Mouse (Mus musculus): ENCODE measurements at regions not wholly inside any gene's neighbourhood (a gene's known extent, or its start where the extent isn't known, plus 50 kb on each side); places are given as distances from the start of the nearest gene placed in this dataset.
A peak's percentile ranks its signal among the peaks of the same experiment; 100 is the strongest.
"Not testable (repeated sequence)": the region's sequence is repeated elsewhere in the genome, so short reads cannot be mapped to it uniquely, and the experiment has no call there.

DNA sequence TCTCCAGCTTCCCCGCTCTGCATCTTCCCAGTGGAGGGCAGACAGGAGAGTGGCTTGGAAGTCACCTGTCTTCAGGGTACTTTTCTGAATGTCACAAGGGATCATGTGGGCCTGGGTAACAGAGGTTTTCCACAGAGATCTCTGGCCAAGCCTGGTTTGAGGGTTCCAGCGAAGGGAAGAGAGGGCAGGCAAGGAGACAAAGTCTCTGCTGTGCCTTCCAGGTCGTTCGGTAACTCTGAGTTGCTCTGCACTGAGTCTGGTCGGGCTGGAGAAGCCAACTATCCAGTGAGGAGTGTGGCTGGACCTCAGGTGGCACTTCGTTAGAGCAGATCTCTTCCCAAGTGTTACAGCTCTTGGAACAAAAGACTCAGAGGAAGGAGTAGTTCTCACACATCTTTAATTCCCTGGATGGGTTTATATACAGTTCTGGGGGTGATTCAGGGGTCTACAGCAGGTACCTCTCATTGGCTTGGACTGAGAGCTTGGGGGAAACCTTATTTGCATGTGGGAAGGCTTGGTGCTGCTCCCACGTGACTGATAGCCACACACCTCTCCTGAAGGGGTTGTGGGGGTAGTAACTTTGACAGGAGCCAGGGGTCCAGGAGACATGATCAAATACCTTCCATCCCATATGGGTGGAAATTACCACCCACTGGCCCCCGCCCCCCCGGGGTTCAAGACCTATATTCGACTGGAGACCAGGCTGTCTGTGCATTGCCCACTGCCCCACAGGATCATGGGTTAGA lies 71.1 kb downstream of the Tex35 start:
- WGBS, result 79% methylated on average over 10 of the region's 10 CpGs
- DNase-seq (ENCODE audit: low spot score) (no peak), ATAC-seq (no peak)
- no peaks in the 10 kb centered on the region for H3K36me3 ChIP-seq (ENCODE audit: control insufficient read depth, insufficient read depth, low read length)
- no peak overlapping the region for H3K9ac ChIP-seq (ENCODE audit: low read length)
- H3K4me1 ChIP-seq (ENCODE audit: control insufficient read depth, insufficient read depth, low read length), result peaks cover 35% of the 10 kb centered on the region
- H3K27me3 ChIP-seq (replicated peaks; ENCODE audit: control insufficient read depth, insufficient read depth, low read length), result no peaks in the 10 kb centered on the region
- H3K4me2 ChIP-seq (ENCODE audit: low read length), result no peak overlapping the region
- H3K4me3 ChIP-seq (ENCODE audit: low read depth, low read length), result no peak overlapping the region
- H3K9me3 ChIP-seq (replicated peaks; ENCODE audit: control insufficient read depth, low read length), result no peaks in the 10 kb centered on the region; the same call in 1 of the 2 replicates
- H3K27ac ChIP-seq (ENCODE audit: low read depth, low read length), result peak overlapping the region; percentile 95; the same call in 1 of the 2 replicates

DNA sequence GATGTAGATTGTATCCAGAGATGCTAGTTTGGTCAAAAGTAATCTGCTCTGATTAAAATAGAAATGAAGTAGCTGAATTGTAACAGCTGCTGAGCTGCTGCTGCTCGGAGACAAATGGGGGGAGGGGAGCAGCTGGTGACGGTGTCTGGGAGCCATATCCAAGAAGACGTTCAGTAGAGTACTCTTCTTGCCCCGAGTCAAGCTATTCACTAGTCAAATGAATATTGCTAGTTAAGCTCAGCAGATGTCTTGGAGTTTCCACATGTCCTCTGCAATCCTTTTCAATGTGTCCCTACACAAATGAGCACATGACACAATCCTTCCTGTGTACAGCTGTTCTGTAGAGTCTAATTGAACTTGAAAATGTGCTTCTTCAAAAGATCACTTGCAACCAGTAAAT lies 71.7 kb downstream of the Tex35 start:
- Histone ChIP-seq H3K27me3 (replicated peaks; ENCODE audit: control insufficient read depth, insufficient read depth, low read length) (no peaks in the 10 kb centered on the region), H3K9ac (ENCODE audit: low read length) (no peak overlapping the region), H3K9me3 (replicated peaks; ENCODE audit: control insufficient read depth, low read length) (no peaks in the 10 kb centered on the region; the same call in 1 of the 2 replicates), H3K27ac (ENCODE audit: low read depth, low read length) (no peak overlapping the region; the same call in 1 of the 2 replicates), H3K4me2 (ENCODE audit: low read length) (no peak overlapping the region), H3K36me3 (ENCODE audit: control insufficient read depth, insufficient read depth, low read length) (no peaks in the 10 kb centered on the region), H3K4me1 (ENCODE audit: control insufficient read depth, insufficient read depth, low read length) (peaks cover 35% of the 10 kb centered on the region), H3K4me3 (ENCODE audit: low read depth, low read length) (no peak overlapping the region)
- peak; percentile 67 for DNase-seq (ENCODE audit: low spot score)
- WGBS, result 16% methylated on average over 4 of the region's 4 CpGs
- no peak for ATAC-seq

DNA sequence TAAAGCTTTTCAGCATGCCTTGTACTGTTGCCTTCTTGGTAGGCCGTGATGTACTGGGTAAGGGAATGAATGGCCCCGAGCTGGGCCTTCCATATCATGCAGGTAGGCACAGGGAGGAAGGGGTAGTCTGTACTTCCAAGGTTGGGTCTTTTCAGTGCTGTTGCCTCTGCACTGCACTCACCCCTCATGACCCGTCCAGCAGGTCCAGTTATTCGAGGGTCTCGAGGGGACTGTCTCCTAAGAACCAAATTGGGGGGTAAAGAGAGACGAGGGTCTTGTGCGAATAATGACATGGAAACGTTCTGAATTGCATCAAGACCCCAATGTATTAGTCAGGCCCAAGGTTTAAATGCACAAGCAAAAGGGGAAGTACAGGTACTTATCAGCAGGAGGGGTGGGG lies 73.3 kb downstream of the Tex35 start:
- not testable (repeated sequence) for H3K9me3 ChIP-seq (replicated peaks; ENCODE audit: control insufficient read depth, low read length); H3K9ac ChIP-seq (ENCODE audit: low read length); H3K27me3 ChIP-seq (replicated peaks; ENCODE audit: control insufficient read depth, insufficient read depth, low read length); H3K36me3 ChIP-seq (ENCODE audit: control insufficient read depth, insufficient read depth, low read length); H3K4me3 ChIP-seq (ENCODE audit: low read depth, low read length); ATAC-seq; DNase-seq (ENCODE audit: low spot score); H3K4me2 ChIP-seq (ENCODE audit: low read length); H3K27ac ChIP-seq (ENCODE audit: low read depth, low read length)
- H3K4me1 ChIP-seq (ENCODE audit: control insufficient read depth, insufficient read depth, low read length), result peaks cover 32% of the 10 kb centered on the region
- WGBS, result 95% methylated on average over 8 of the region's 8 CpGs

DNA sequence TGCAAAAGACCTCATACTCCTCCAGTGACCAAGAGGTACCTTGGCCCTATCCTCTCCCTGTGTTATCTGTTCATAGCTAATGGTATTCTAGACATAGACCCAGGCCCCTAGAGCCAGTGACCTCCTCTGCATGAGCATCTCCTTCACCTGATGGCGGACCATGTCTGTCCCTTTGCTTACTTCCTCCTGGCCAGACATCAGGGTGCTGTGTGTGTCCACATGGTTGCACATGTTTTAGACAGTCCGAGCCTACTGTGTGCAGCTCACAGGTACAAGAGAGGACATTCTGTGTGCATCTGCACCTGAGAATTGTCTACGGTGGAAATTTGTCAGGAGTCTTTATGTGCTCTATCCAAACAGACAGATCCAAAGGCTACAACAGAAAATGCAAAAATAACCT lies 79.8 kb downstream of the Tex35 start:
- no peak overlapping the region for H3K4me3 ChIP-seq (ENCODE audit: low read depth, low read length)
- no peaks in the 10 kb centered on the region for H3K27me3 ChIP-seq (replicated peaks; ENCODE audit: control insufficient read depth, insufficient read depth, low read length)
- H3K36me3 ChIP-seq (ENCODE audit: control insufficient read depth, insufficient read depth, low read length), result no peaks in the 10 kb centered on the region
- no peaks in the 10 kb centered on the region for H3K4me1 ChIP-seq (ENCODE audit: control insufficient read depth, insufficient read depth, low read length)
- no peak for DNase-seq (ENCODE audit: low spot score)
- no peak overlapping the region for H3K27ac ChIP-seq (ENCODE audit: low read depth, low read length)
- no peak for ATAC-seq
- no peaks in the 10 kb centered on the region for H3K9me3 ChIP-seq (replicated peaks; ENCODE audit: control insufficient read depth, low read length)
- WGBS, result 95% methylated on average over 3 of the region's 3 CpGs
- H3K4me2 ChIP-seq (ENCODE audit: low read length), result no peak overlapping the region
- no peak overlapping the region for H3K9ac ChIP-seq (ENCODE audit: low read length)

DNA sequence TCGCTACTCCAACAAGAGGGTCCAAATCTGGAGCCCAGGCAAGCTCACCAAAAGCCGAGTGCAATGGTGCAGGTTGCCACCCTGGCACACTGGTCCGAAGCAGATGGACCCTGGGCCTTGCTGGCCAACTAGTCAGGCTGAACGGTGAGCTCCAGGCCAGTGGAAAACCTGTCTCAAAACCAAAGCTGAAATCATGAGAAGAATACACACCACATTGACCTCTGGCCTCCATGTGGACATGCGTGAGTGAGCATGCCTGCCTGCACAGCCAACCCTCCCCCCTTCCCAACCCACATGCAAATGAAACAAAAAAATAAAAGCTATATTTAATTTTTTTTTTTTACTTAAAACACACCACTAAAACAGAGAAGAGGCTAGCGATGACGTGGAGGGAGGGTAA lies 80.8 kb downstream of the Tex35 start:
- Histone ChIP-seq H3K27me3 (replicated peaks; ENCODE audit: control insufficient read depth, insufficient read depth, low read length) (no peaks in the 10 kb centered on the region), H3K4me1 (ENCODE audit: control insufficient read depth, insufficient read depth, low read length) (no peaks in the 10 kb centered on the region), H3K27ac (ENCODE audit: low read depth, low read length) (no peak overlapping the region), H3K9ac (ENCODE audit: low read length) (no peak overlapping the region), H3K4me2 (ENCODE audit: low read length) (no peak overlapping the region), H3K36me3 (ENCODE audit: control insufficient read depth, insufficient read depth, low read length) (no peaks in the 10 kb centered on the region), H3K9me3 (replicated peaks; ENCODE audit: control insufficient read depth, low read length) (no peaks in the 10 kb centered on the region), H3K4me3 (ENCODE audit: low read depth, low read length) (no peak overlapping the region)
- 91% methylated on average over 7 of the region's 7 CpGs for WGBS
- no peak for ATAC-seq
- DNase-seq (ENCODE audit: low spot score), result no peak

DNA sequence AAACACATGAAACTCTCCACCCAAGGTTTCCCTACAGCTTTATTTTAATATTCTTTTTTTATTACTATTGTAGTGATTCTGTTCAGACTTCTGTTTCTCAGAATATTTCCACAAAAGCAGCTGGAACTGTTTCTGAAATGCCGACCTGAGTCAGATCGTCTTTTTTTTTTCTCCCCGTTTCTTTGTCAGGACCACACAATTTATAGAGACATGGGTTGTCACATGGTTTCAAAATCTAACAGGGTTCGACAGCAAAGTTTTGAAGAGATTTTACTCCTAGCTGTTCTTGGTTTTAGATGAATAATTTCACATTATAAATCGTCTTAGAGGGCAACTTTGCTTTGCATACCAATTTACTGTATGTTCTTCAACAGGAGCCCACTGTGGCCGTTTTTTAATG lies 84.0 kb upstream of the Ralgps2 start:
- DNase-seq (ENCODE audit: low spot score) (no peak), ATAC-seq (no peak)
- 91% methylated on average over 6 of the region's 6 CpGs for WGBS
- Histone ChIP-seq H3K27me3 (replicated peaks; ENCODE audit: control insufficient read depth, insufficient read depth, low read length) (no peaks in the 10 kb centered on the region), H3K27ac (ENCODE audit: low read depth, low read length) (no peak overlapping the region), H3K4me3 (ENCODE audit: low read depth, low read length) (no peak overlapping the region), H3K36me3 (ENCODE audit: control insufficient read depth, insufficient read depth, low read length) (no peaks in the 10 kb centered on the region), H3K4me1 (ENCODE audit: control insufficient read depth, insufficient read depth, low read length) (no peaks in the 10 kb centered on the region), H3K4me2 (ENCODE audit: low read length) (no peak overlapping the region), H3K9me3 (replicated peaks; ENCODE audit: control insufficient read depth, low read length) (no peaks in the 10 kb centered on the region), H3K9ac (ENCODE audit: low read length) (no peak overlapping the region)

DNA sequence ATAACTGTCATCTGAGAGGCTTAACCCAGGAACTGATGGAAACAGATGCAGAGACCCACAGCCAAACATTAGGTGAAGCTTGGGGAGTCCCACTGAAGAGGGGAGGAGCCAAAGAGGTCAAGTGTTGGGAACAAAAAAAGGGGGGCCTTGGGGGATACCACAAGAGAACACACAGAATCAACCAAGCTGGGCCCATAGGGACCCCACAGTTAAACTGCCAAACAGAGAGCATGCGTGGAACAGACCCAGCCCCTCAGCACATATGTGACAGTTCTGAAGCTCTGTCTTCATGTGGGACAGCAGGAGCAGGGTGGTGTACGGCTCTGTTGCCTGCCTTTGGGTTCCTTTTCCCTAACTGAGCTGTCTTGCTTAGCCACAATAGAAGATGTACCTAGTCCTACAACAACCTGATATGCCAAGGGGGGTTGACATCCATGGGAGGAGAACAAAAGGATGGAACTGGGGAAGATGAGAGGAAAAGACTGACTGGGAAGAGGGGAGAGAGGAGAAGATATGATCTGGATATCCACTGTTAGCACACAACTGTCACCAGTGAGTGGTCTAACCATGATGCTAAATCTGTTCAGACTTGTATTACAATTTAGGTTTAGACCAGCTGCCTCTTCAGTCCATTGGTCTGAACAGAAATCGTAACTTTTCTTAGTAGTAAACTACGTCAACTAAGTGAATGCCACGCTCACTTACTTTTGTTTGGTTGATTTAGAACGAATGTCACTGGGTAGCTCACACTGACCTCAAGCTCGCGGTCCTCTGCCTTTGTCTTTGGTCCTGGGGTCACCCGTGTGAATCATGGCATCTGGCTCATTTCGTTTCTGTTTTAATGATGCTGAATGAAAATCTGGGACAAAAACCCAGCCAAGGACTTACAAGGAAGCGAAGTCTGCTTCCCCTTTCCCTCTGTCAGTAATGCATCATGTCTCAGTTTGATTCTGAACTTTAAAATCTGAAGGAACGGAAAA lies 83.3 kb upstream of the Ralgps2 start:
- Histone ChIP-seq H3K4me3 (ENCODE audit: low read depth, low read length) (no peak overlapping the region), H3K27me3 (replicated peaks; ENCODE audit: control insufficient read depth, insufficient read depth, low read length) (no peaks in the 10 kb centered on the region), H3K4me2 (ENCODE audit: low read length) (no peak overlapping the region), H3K9me3 (replicated peaks; ENCODE audit: control insufficient read depth, low read length) (no peaks in the 10 kb centered on the region), H3K27ac (ENCODE audit: low read depth, low read length) (0 out of 2 replicates have a peak overlapping the region, but pooled peaks have one; percentile 9), H3K36me3 (ENCODE audit: control insufficient read depth, insufficient read depth, low read length) (no peaks in the 10 kb centered on the region), H3K9ac (ENCODE audit: low read length) (no peak overlapping the region), H3K4me1 (ENCODE audit: control insufficient read depth, insufficient read depth, low read length) (no peaks in the 10 kb centered on the region)
- no peak for DNase-seq (ENCODE audit: low spot score)
- WGBS, result 81% methylated on average over 12 of the region's 12 CpGs
- no peak for ATAC-seq

DNA sequence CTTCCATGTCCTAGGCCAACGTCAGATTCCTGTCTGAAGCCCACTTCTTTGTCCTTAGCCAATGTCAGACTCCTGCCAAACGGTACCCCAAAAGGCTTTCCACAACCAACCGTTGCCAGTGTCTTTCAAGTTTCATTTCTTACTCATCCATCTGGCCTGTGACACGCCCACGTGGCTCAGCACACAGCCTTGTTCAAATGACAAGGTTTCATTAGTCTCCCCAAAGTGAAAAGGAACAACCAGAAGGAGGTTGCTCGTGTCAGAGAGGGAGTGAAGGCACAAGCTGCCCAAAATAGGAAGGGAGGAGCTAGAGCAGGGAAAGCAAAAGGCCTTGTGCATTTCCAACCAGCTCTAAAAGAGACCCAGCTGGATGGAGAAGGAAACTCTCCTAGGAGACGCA lies 80.5 kb upstream of the Ralgps2 start:
- 55% methylated on average over 7 of the region's 7 CpGs for WGBS
- Histone ChIP-seq H3K9me3 (replicated peaks; ENCODE audit: control insufficient read depth, low read length) (no peaks in the 10 kb centered on the region), H3K9ac (ENCODE audit: low read length) (no peak overlapping the region), H3K27me3 (replicated peaks; ENCODE audit: control insufficient read depth, insufficient read depth, low read length) (no peaks in the 10 kb centered on the region), H3K27ac (ENCODE audit: low read depth, low read length) (no peak overlapping the region), H3K4me3 (ENCODE audit: low read depth, low read length) (no peak overlapping the region), H3K36me3 (ENCODE audit: control insufficient read depth, insufficient read depth, low read length) (no peaks in the 10 kb centered on the region), H3K4me1 (ENCODE audit: control insufficient read depth, insufficient read depth, low read length) (no peaks in the 10 kb centered on the region), H3K4me2 (ENCODE audit: low read length) (no peak overlapping the region)
- ATAC-seq (no peak), DNase-seq (ENCODE audit: low spot score) (no peak)

DNA sequence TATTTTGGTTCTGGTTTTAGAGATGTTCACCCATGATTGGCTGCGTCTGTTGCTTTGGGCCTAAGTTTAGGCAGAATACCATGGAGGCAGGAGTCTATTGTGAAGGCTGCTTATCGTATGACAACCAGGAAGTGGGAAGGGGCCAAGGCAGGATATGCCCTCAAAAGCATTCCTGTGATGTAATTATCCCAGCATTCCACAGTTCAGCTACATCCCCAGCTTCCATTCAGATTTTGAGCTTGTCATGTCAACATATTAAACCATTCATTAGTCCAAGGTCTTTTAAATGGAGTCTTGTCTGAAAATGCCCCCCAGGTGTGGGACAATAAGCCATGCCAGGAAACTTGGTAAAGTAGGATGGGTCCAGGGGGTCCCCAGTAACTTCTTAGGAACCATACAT lies 79.3 kb upstream of the Ralgps2 start:
- Histone ChIP-seq H3K27me3 (replicated peaks; ENCODE audit: control insufficient read depth, insufficient read depth, low read length) (no peaks in the 10 kb centered on the region), H3K27ac (ENCODE audit: low read depth, low read length) (no peak overlapping the region), H3K4me3 (ENCODE audit: low read depth, low read length) (no peak overlapping the region), H3K9ac (ENCODE audit: low read length) (no peak overlapping the region), H3K36me3 (ENCODE audit: control insufficient read depth, insufficient read depth, low read length) (no peaks in the 10 kb centered on the region), H3K9me3 (replicated peaks; ENCODE audit: control insufficient read depth, low read length) (no peaks in the 10 kb centered on the region), H3K4me1 (ENCODE audit: control insufficient read depth, insufficient read depth, low read length) (no peaks in the 10 kb centered on the region), H3K4me2 (ENCODE audit: low read length) (no peak overlapping the region)
- WGBS, result 96% methylated on average over 2 of the region's 2 CpGs
- ATAC-seq (no peak), DNase-seq (ENCODE audit: low spot score) (no peak)

Data from forebrain, embryonic 14.5 days (tissue).